Mouse (Mus musculus): Measurements from ENCODE around the gene Flnc. TPM values are rescaled to one million over a fixed set of nuclear protein-coding genes. Genes with fewer than 3 reads are reported as not detected.

Gene Flnc
- polyA plus RNA-seq, 1 experiment from 2014 or later: 2.5 TPM

DNA sequence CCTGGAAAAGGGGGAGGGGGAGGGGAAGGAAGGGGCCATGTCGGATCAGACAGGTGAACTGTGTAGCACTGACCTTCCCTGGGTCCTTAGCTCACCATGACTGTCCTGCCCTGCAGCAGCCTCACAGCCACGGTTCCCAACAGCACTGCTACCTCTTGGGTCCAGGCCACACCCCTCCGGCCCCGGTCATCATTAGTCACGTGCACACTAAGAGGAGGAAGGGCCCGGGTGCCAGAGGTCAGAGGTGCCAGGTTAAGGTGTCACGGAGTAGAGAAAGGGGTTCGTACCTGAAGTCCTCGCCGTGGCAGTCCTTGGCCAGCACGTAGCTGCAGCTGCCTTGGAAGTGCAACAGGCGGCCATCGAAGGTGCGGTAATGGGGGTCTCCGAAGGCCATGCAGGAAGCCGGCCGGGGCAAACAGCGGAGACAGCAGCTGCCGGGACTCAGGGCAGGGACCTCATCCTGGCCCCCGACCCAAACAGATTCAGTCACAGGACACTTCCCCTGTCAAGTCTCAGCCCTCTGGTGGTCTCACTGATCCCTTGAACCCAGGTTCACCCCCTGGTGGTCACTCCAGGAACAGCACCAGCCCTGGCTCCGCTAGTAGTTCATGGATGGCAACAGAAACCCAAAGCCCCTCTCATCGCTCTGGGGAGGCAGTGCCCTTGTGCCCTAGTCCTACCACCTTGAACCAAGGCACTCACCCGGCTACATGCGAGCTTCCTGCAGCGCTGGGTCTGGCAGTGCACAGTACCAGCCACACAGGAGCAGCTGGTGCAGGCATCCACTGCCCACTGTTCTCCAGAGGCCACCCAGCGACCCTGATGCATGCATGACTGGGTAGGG is 51.9 kb downstream of the Flnc start:
- H3K27ac ChIP-seq (ENCODE audit: low read depth, low read length): no peak overlapping the region
- peaks cover 3% of the 10 kb centered on the region; the same call in 1 of the 2 replicates for H3K4me1 ChIP-seq (ENCODE audit: control insufficient read depth, insufficient read depth, low read length)
- H3K9me3 ChIP-seq (ENCODE audit: control insufficient read depth, low read length): no peaks in the 10 kb centered on the region
- no peaks in the 10 kb centered on the region for H3K36me3 ChIP-seq (ENCODE audit: control insufficient read depth, insufficient read depth, low read length)
- whole genome bisulfite sequencing: 7% methylated on average over 26 of the region's 26 CpGs
- ATAC-seq (ENCODE audit: low FRiP score): peak; percentile 76
- H3K27me3 ChIP-seq (ENCODE audit: control insufficient read depth, insufficient read depth, low read length): peaks cover 6% of the 10 kb centered on the region; the same call in 1 of the 2 replicates
- H3K9ac ChIP-seq (ENCODE audit: low read length): peak overlapping the region; percentile 36; the same call in 1 of the 2 replicates
- peak overlapping the region; percentile 26; the same call in 1 of the 2 replicates for H3K4me3 ChIP-seq (ENCODE audit: low read depth, low read length)
- H3K4me2 ChIP-seq: peak overlapping the region; percentile 64
- DNase-seq (ENCODE audit: low spot score, missing footprints): peak; percentile 99

DNA sequence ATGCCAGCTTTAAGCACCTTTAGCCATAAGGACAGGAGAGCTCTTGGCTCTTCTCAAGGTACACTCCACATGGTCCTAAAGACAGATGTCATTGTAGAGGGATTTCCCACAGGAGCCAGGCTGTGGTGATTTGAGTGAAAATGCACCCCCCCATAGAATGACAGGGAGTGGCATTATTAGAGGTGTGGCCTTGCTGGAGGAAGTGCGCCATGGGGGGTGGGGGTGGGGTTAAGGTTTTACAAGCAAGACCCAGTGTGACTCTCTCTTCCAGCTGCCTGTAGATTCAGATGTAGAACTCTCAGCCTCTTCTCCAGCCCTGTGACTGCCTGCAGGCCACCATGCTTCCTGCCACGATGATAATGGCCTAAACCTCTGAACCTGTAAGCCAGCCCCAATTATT is 52.9 kb downstream of the Flnc start:
- DNase-seq (ENCODE audit: low spot score, missing footprints) (no peak), ATAC-seq (ENCODE audit: low FRiP score) (no peak)
- H3K27me3 ChIP-seq (ENCODE audit: control insufficient read depth, insufficient read depth, low read length): peaks cover 6% of the 10 kb centered on the region; the same call in 1 of the 2 replicates
- H3K27ac ChIP-seq (ENCODE audit: low read depth, low read length): no peak overlapping the region
- H3K4me1 ChIP-seq (ENCODE audit: control insufficient read depth, insufficient read depth, low read length): peaks cover 3% of the 10 kb centered on the region; the same call in 1 of the 2 replicates
- H3K9ac ChIP-seq (ENCODE audit: low read length): no peak overlapping the region
- 52% methylated on average over 2 of the region's 2 CpGs for WGBS
- H3K4me2 ChIP-seq: no peak overlapping the region
- no peaks in the 10 kb centered on the region for H3K9me3 ChIP-seq (ENCODE audit: control insufficient read depth, low read length)
- no peaks in the 10 kb centered on the region for H3K36me3 ChIP-seq (ENCODE audit: control insufficient read depth, insufficient read depth, low read length)
- H3K4me3 ChIP-seq (ENCODE audit: low read depth, low read length): no peak overlapping the region

- Histone ChIP-seq H3K4me2 (no peak overlapping the region), H3K9me3 (ENCODE audit: control insufficient read depth, low read length) (no peaks in the 10 kb centered on the region), H3K4me1 (ENCODE audit: control insufficient read depth, insufficient read depth, low read length) (peaks cover 4% of the 10 kb centered on the region; the same call in 1 of the 2 replicates), H3K9ac (ENCODE audit: low read length) (no peak overlapping the region), H3K4me3 (ENCODE audit: low read depth, low read length) (no peak overlapping the region), H3K36me3 (ENCODE audit: control insufficient read depth, insufficient read depth, low read length) (no peaks in the 10 kb centered on the region), H3K27ac (ENCODE audit: low read depth, low read length) (no peak overlapping the region), H3K27me3 (ENCODE audit: control insufficient read depth, insufficient read depth, low read length) (peaks cover 22% of the 10 kb centered on the region)
- DNase-seq (ENCODE audit: low spot score, missing footprints) (peak; percentile 57), ATAC-seq (ENCODE audit: low FRiP score) (no peak)
- WGBS: 88% methylated on average over 4 of the region's 4 CpGs
These were observed 61.0 kb downstream of the Flnc start for GRCm38 (mm10) chr6:29494101-29494500.

DNA sequence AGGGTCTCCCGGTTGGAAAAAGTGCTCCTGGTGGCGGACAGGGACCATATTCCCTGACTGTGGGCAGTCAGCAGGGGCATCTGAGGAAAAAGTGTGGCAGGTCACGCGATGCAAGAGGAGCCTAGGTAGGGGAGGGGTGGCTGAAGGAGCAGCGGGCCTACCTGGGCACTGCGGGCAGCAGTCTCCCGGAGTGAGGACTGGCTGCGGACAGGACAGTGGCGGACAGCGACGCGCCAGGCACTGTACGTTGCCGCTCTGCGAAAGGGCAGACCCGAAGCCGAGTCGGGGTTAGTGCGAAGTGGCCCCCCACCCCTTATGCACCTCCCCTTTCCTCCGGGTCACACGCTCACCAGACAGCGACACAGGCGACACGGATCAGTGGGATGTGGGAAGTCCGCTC is 63.2 kb downstream of the Flnc start:
- H3K27ac ChIP-seq (ENCODE audit: low read depth, low read length): no peak overlapping the region
- no peak overlapping the region for H3K4me3 ChIP-seq (ENCODE audit: low read depth, low read length)
- H3K4me2 ChIP-seq: no peak overlapping the region; the same call in 1 of the 2 replicates
- peaks cover 22% of the 10 kb centered on the region for H3K27me3 ChIP-seq (ENCODE audit: control insufficient read depth, insufficient read depth, low read length)
- no peak overlapping the region for H3K9ac ChIP-seq (ENCODE audit: low read length)
- WGBS: 22% methylated on average over 25 of the region's 25 CpGs
- peaks cover 4% of the 10 kb centered on the region; the same call in 1 of the 2 replicates for H3K4me1 ChIP-seq (ENCODE audit: control insufficient read depth, insufficient read depth, low read length)
- ATAC-seq (ENCODE audit: low FRiP score) (no peak), DNase-seq (ENCODE audit: low spot score, missing footprints) (no peak)
- H3K9me3 ChIP-seq (ENCODE audit: control insufficient read depth, low read length): no peaks in the 10 kb centered on the region
- H3K36me3 ChIP-seq (ENCODE audit: control insufficient read depth, insufficient read depth, low read length): no peaks in the 10 kb centered on the region

GRCm38 (mm10) chr6:29497791-29498190 is 64.7 kb downstream of the Flnc start:
- ATAC-seq (ENCODE audit: low FRiP score): no peak
- Histone ChIP-seq H3K27me3 (ENCODE audit: control insufficient read depth, insufficient read depth, low read length) (peaks cover 22% of the 10 kb centered on the region), H3K4me3 (ENCODE audit: low read depth, low read length) (no peak overlapping the region), H3K9ac (ENCODE audit: low read length) (no peak overlapping the region), H3K27ac (ENCODE audit: low read depth, low read length) (no peak overlapping the region), H3K9me3 (ENCODE audit: control insufficient read depth, low read length) (no peaks in the 10 kb centered on the region), H3K36me3 (ENCODE audit: control insufficient read depth, insufficient read depth, low read length) (no peaks in the 10 kb centered on the region), H3K4me2 (no peak overlapping the region), H3K4me1 (ENCODE audit: control insufficient read depth, insufficient read depth, low read length) (peaks cover 4% of the 10 kb centered on the region; the same call in 1 of the 2 replicates)
- no peak for DNase-seq (ENCODE audit: low spot score, missing footprints)
- 45% methylated on average over 2 of the region's 2 CpGs for WGBS

DNA sequence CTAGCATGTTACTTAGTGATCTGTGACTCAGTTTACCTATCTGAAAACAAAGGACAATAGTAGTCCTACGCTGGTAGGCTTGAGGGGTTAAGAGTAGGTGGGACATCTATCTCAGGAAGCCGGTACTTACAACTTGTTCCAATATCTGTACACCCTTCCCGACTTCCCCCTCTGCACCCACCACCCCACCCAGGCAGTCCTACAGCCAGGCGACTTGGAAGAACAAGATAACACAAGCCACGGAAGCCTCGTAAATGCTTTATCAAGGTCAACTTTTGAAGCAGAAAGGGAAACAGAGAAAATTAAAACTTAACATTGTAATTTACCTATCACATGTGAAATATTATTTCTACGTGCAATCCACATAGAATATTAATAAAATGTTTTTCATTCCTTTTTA is 67.1 kb downstream of the Flnc start:
- DNase-seq (ENCODE audit: low spot score, missing footprints): no peak
- Histone ChIP-seq H3K9ac (ENCODE audit: low read length) (no peak overlapping the region), H3K4me2 (no peak overlapping the region), H3K4me3 (ENCODE audit: low read depth, low read length) (no peak overlapping the region), H3K36me3 (ENCODE audit: control insufficient read depth, insufficient read depth, low read length) (no peaks in the 10 kb centered on the region), H3K27me3 (ENCODE audit: control insufficient read depth, insufficient read depth, low read length) (peaks cover 22% of the 10 kb centered on the region), H3K9me3 (ENCODE audit: control insufficient read depth, low read length) (no peaks in the 10 kb centered on the region), H3K4me1 (ENCODE audit: control insufficient read depth, insufficient read depth, low read length) (peaks cover 4% of the 10 kb centered on the region; the same call in 1 of the 2 replicates), H3K27ac (ENCODE audit: low read depth, low read length) (no peak overlapping the region)
- ATAC-seq (ENCODE audit: low FRiP score): no peak
- 94% methylated on average over 7 of the region's 7 CpGs for WGBS

DNA sequence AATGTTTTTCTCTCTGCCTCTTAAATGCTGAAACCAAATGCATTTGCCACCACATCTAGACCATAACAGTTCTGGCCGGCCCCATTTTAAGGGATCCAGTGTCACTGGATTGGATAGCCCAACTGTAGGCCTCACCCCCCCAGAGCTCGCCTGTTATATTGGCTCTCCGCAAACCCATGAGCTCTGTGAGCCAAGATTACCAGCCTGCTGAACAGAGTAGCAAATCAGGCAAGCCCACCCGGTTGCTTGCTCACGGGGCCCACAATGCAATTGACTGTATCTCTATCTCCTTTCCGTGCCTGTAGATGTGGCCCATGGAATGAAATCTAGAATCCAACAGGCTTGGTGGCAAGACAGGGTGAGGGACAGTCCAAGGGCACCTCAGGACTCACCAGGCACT is 67.8 kb downstream of the Flnc start:
- H3K9ac ChIP-seq (ENCODE audit: low read length): no peak overlapping the region
- peaks cover 4% of the 10 kb centered on the region; the same call in 1 of the 2 replicates for H3K4me1 ChIP-seq (ENCODE audit: control insufficient read depth, insufficient read depth, low read length)
- DNase-seq (ENCODE audit: low spot score, missing footprints): no peak
- no peaks in the 10 kb centered on the region for H3K9me3 ChIP-seq (ENCODE audit: control insufficient read depth, low read length)
- no peak overlapping the region for H3K27ac ChIP-seq (ENCODE audit: low read depth, low read length)
- no peak overlapping the region for H3K4me3 ChIP-seq (ENCODE audit: low read depth, low read length)
- H3K4me2 ChIP-seq: no peak overlapping the region
- whole genome bisulfite sequencing: 87% methylated on average over 6 of the region's 6 CpGs
- ATAC-seq (ENCODE audit: low FRiP score): no peak
- H3K36me3 ChIP-seq (ENCODE audit: control insufficient read depth, insufficient read depth, low read length): no peaks in the 10 kb centered on the region
- peaks cover 22% of the 10 kb centered on the region for H3K27me3 ChIP-seq (ENCODE audit: control insufficient read depth, insufficient read depth, low read length)

GRCm38 (mm10) chr6:29501599-29501998 is 68.5 kb downstream of the Flnc start:
- H3K4me3 ChIP-seq (ENCODE audit: low read depth, low read length): no peak overlapping the region
- H3K9ac ChIP-seq (ENCODE audit: low read length): no peak overlapping the region
- no peak for DNase-seq (ENCODE audit: low spot score, missing footprints)
- no peaks in the 10 kb centered on the region for H3K36me3 ChIP-seq (ENCODE audit: control insufficient read depth, insufficient read depth, low read length)
- H3K4me2 ChIP-seq: no peak overlapping the region
- no peaks in the 10 kb centered on the region for H3K9me3 ChIP-seq (ENCODE audit: control insufficient read depth, low read length)
- H3K4me1 ChIP-seq (ENCODE audit: control insufficient read depth, insufficient read depth, low read length): no peaks in the 10 kb centered on the region
- WGBS: 84% methylated on average over 1 of the region's 1 CpGs
- no peak overlapping the region for H3K27ac ChIP-seq (ENCODE audit: low read depth, low read length)
- no peak for ATAC-seq (ENCODE audit: low FRiP score)
- H3K27me3 ChIP-seq (ENCODE audit: control insufficient read depth, insufficient read depth, low read length): peaks cover 19% of the 10 kb centered on the region

DNA sequence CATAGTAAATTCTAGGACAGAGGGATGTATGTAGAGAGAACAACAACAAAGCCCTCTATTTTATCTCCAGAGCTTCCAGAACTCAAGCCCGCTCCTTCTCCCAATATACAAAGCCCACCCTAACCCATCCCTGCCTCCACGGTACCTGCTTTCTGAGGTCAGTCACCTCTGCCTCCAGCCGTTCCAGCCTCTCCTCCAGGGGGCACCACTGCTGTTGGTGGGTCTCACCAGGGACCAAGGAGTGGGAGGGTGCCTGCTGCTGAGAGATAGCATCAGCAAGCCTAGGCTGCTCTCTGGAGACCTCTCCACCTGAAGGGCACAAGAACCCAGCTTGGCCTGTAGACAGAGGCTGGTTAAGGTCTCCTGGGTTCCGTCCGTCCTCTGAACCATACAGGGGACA is 72.4 kb downstream of the Flnc start:
- Histone ChIP-seq H3K4me1 (ENCODE audit: control insufficient read depth, insufficient read depth, low read length) (peaks cover 7% of the 10 kb centered on the region), H3K36me3 (ENCODE audit: control insufficient read depth, insufficient read depth, low read length) (no peaks in the 10 kb centered on the region), H3K9ac (ENCODE audit: low read length) (no peak overlapping the region), H3K27ac (ENCODE audit: low read depth, low read length) (no peak overlapping the region), H3K4me2 (no peak overlapping the region), H3K9me3 (ENCODE audit: control insufficient read depth, low read length) (no peaks in the 10 kb centered on the region), H3K27me3 (ENCODE audit: control insufficient read depth, insufficient read depth, low read length) (peaks cover 24% of the 10 kb centered on the region), H3K4me3 (ENCODE audit: low read depth, low read length) (no peak overlapping the region)
- ATAC-seq (ENCODE audit: low FRiP score) (no peak), DNase-seq (ENCODE audit: low spot score, missing footprints) (no peak)
- 78% methylated on average over 5 of the region's 5 CpGs for WGBS
